8 mouse cellular contexts compared by ENCODE assay signal in the genomic region with DNA sequence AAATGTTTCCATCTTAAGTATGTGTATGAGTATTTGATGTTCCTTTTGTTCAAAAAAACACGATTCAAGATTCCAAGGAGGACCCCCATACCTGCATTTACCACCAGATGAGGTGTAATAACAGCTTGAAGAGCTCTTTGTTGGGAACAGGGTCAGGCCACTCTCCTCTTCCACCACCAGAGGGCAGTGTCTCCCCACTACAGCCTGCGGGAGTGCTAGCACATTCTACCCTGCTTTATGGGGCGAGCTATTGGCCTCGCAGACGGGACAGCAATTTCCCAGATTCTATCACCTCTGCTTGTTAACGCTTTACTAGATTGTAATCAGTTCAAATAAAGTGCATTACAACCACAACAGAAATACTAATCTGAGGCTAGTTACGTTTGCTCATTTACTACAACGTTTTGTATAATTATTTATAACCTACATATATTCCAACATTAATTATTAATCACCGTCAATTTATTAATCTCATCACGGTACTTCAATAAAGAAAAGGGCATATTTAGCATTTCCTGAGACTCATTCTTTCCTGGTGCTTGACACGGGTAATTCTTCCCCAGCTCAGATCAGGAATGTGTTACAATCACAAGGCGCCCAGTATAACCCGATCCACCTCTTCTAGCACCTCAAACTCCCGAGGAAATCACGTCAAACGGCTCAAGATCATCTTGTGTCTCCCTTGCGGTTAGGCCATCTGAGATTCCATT. TPM values are rescaled to one million over a fixed set of nuclear protein-coding genes. Genes with fewer than 3 reads are reported as not detected.
DNase-seq lines count a peak whose midpoint lies in the region; ATAC-seq and TF ChIP-seq lines count a peak whose summit lies in the region.

No protein-coding gene starts in this region.

- H3K27me3 ChIP-seq in E14TG2a.4 (ENCODE audit: insufficient read depth, low read length) = 0 out of 2 replicates have a peak, but pooled peaks cover 3% of the 10 kb centered on the region

- TF ChIP-seq POLR2A in brain, embryonic 14.5 days (IDR thresholded peaks at IDR 0.05; ENCODE audit: borderline replicate concordance, extremely low read depth, insufficient read depth, insufficient read length, poor library complexity, severe bottlenecking) = no peak

- ATAC-seq in hematopoietic stem cell, adult 5-6 weeks (replicated peaks in 1 of 2; ENCODE audit: insufficient read depth in 1 of 2, low FRiP score in 2 of 2, low TSS enrichment in 1 of 2, low read depth in 1 of 2, poor library complexity in 2 of 2, severe bottlenecking in 2 of 2) = peak; percentile 75 to 80; a peak in 3 of 4 replicates

- DNase-seq in brain, embryonic 14.5 days (ENCODE audit: low read depth) = peak; percentile 93
- DNase-seq in fibroblast of lung, adult 2 months (ENCODE audit: low read depth) = peak; percentile 46
- peak; percentile 63 for DNase-seq in layer of hippocampus, adult 9-10 months (ENCODE audit: low spot score)
- peak; percentile 81 for DNase-seq in lung, postnatal 36 days
- DNase-seq in retina, postnatal 1 day = peak; percentile 85
- peak; percentile 83 for DNase-seq in thymus, postnatal 4 days

- H3K4me1 ChIP-seq in E14TG2a.4 (replicated peaks; ENCODE audit: low read depth, low read length) = peaks cover 11% of the 10 kb centered on the region

- TF ChIP-seq CTCF in E14TG2a.4 (conservative IDR thresholded peaks at IDR 0.05; ENCODE audit: low read length) = peak; percentile 95
- TF ChIP-seq CTCF in brain, embryonic 14.5 days (IDR thresholded peaks at IDR 0.05; ENCODE audit: borderline replicate concordance, extremely low read depth, insufficient read depth, insufficient read length) = peak; percentile 99

- no peaks in the 10 kb centered on the region for H3K9me3 ChIP-seq in E14TG2a.4 (ENCODE audit: low read length)

- H3K4me3 ChIP-seq in E14TG2a.4 (replicated peaks; ENCODE audit: low read length) = no peak overlapping the region

- no peaks in the 10 kb centered on the region for H3K36me3 ChIP-seq in E14TG2a.4 (ENCODE audit: insufficient read depth, low read length)

RNA-seq across cellular contexts. Expression of a gene that starts 56.1 kb away (rescaled TPM):
- polyA plus RNA-seq in brain, embryonic 14.5 days (2012; rRNA removed) = 30.7 and 34.9 TPM in 2 replicates
- 55.2 and 65.0 TPM in 2 replicates for total RNA-seq in hematopoietic stem cell, adult 5-6 weeks (2017)
